In genomic region chr6:114918994-114919393, GRCm38 (mm10) we compare ENCODE assay signal across 10 mouse cellular contexts. TPM values are rescaled to one million over a fixed set of nuclear protein-coding genes. Genes with fewer than 3 reads are reported as not detected.
DNase-seq lines count a peak whose midpoint lies in the region; ATAC-seq and TF ChIP-seq lines count a peak whose summit lies in the region.
"Had no signal": no experiment of that assay in that cellular context is flagged by ENCODE, and none has a peak within 500 bp of the region (broad histone marks: within the 10 kb centered on the region; RNA-seq: fewer than 3 reads in every experiment).

No protein-coding gene starts in this region.

- peaks cover 3% of the 10 kb centered on the region for H3K36me3 ChIP-seq in heart, adult 2 months (ENCODE audit: control insufficient read depth, insufficient read depth, low read length)
- peaks cover 17% of the 10 kb centered on the region; the same call in 1 of the 2 replicates for H3K36me3 ChIP-seq in hindbrain, embryonic 10.5 days
- peaks cover 17% of the 10 kb centered on the region for H3K36me3 ChIP-seq in midbrain, embryonic 10.5 days

- no peak for ATAC-seq in frontal cortex, adult (ENCODE audit: low TSS enrichment)

- no peak for TF ChIP-seq EP300 in heart, adult 2 months (IDR thresholded peaks at IDR 0.05; ENCODE audit: insufficient read depth, low read depth, low read length)

- H3K4me3 ChIP-seq in heart, adult 2 months, result peak overlapping the region; percentile 68
- peak overlapping the region; percentile 75 for H3K4me3 ChIP-seq in hindbrain, embryonic 10.5 days
- H3K4me3 ChIP-seq in midbrain, embryonic 10.5 days, result peak overlapping the region; percentile 69

- H3K9me3 ChIP-seq in hindbrain, embryonic 10.5 days, result no peaks in the 10 kb centered on the region
- no peaks in the 10 kb centered on the region for H3K9me3 ChIP-seq in midbrain, embryonic 10.5 days (replicated peaks)

- TF ChIP-seq POLR2A in heart, adult 2 months (IDR thresholded peaks at IDR 0.05; ENCODE audit: insufficient read depth, low read depth, low read length), result no peak

- DNase-seq in heart, adult 2 months, result no peak
- no peak for DNase-seq in heart, postnatal 36 days
- DNase-seq in adipocyte (ENCODE audit: low spot score), result peak; percentile 53
- no peak for DNase-seq in hindbrain, embryonic 10.5 days (ENCODE audit: low spot score)
- no peak for DNase-seq in midbrain, embryonic 10.5 days (ENCODE audit: low spot score)
- no peak for DNase-seq in spleen, postnatal 14 days (ENCODE audit: low spot score in 2 of 2)
- DNase-seq in ovary, adult 18-20 months (ENCODE audit: low spot score), result no peak
- DNase-seq: B cell, adult 2 months; spleen, adult 18-20 months had no signal

- peak overlapping the region; percentile 84 for H3K27ac ChIP-seq in heart, adult 2 months
- H3K27ac ChIP-seq in hindbrain, embryonic 10.5 days, result peak overlapping the region; percentile 97
- H3K27ac ChIP-seq in midbrain, embryonic 10.5 days (replicated peaks), result peak overlapping the region; percentile 94

- H3K79me2 ChIP-seq in heart, adult 2 months (replicated peaks; ENCODE audit: control insufficient read depth, insufficient read depth, low read length), result peaks cover 8% of the 10 kb centered on the region; the same call in 1 of the 2 replicates

- peaks cover 27% of the 10 kb centered on the region for H3K4me1 ChIP-seq in heart, adult 2 months (ENCODE audit: control insufficient read depth, insufficient read depth, low read length)
- peaks cover 67% of the 10 kb centered on the region for H3K4me1 ChIP-seq in hindbrain, embryonic 10.5 days (replicated peaks)
- H3K4me1 ChIP-seq in midbrain, embryonic 10.5 days, result peaks cover 69% of the 10 kb centered on the region

- no peaks in the 10 kb centered on the region for H3K27me3 ChIP-seq in heart, adult 2 months (ENCODE audit: control insufficient read depth, insufficient read depth, low read length)
- no peaks in the 10 kb centered on the region for H3K27me3 ChIP-seq in hindbrain, embryonic 10.5 days (ENCODE audit: insufficient read depth, poor library complexity, severe bottlenecking)
- no peaks in the 10 kb centered on the region for H3K27me3 ChIP-seq in midbrain, embryonic 10.5 days (ENCODE audit: low read depth, poor library complexity, severe bottlenecking)

- TF ChIP-seq CTCF in heart, adult 2 months (IDR thresholded peaks at IDR 0.05), result no peak

- intact Hi-C loops in heart, adult 2 months (cut with DNase I), result no loop called here
- intact Hi-C loops in heart, postnatal 36 days (cut with DNase I), result loop anchor here (1.0 kb wide), 1 partner anchor 44 kb away; no protein-coding TSS in a partner anchor

- WGBS in heart, adult 2 months, result 35% methylated on average over 9 of the region's 9 CpGs
- WGBS in hindbrain, embryonic 10.5 days, result 85% methylated on average over 9 of the region's 9 CpGs
- 87% methylated on average over 9 of the region's 9 CpGs for WGBS in midbrain, embryonic 10.5 days

- peak overlapping the region; percentile 29 for H3K9ac ChIP-seq in heart, adult 2 months (ENCODE audit: low read depth, low read length)

RNA-seq across cellular contexts. Expression of gene Vgll4, which starts 50.8 kb away (rescaled TPM):
- total RNA-seq in heart, adult 2 months (2021), result 10 to 100 TPM; 23.5 to 24.7 TPM
- 22.3 and 24.2 TPM in 2 replicates for polyA plus RNA-seq in heart, adult 2 months (2012; rRNA removed)
- total RNA-seq in heart, postnatal 36 days (2021), result 10 to 100 TPM; 20.6 to 23.1 TPM
- 73.3 and 86.6 TPM in 2 replicates for polyA plus RNA-seq in hindbrain, embryonic 10.5 days (2016; fragmentation: Nextera tagmentation; extraction: Ambion mirVana)
- polyA plus RNA-seq in midbrain, embryonic 10.5 days (2016; fragmentation: Nextera tagmentation; extraction: Ambion mirVana), result 70.9 and 79.7 TPM in 2 replicates
